Mouse (Mus musculus) limb, embryonic 10.5 days (tissue): ENCODE results near the gene Myt1l. TPM values are rescaled to one million over a fixed set of nuclear protein-coding genes. Genes with fewer than 3 reads are reported as not detected.

Source experiments
- DNase-seq: peaks from one replicate; pipeline ENCODE4 v3.0.0-alpha.2; 2017; ENCODE audit warnings: low spot score
- H3K27ac ChIP-seq: fragments of 300-500 bp; sonication (generic); 2 replicates; pipeline ENCODE4 v1.5.1; 2016; ENCODE audit warnings: mild to moderate bottlenecking
- H3K27me3 ChIP-seq: fragments of 300-500 bp; sonication (generic); 2 replicates; pipeline ENCODE4 v1.6.1; 2016; ENCODE audit warnings: low read depth, mild to moderate bottlenecking; ENCODE audit not compliant: poor library complexity, severe bottlenecking
- H3K36me3 ChIP-seq: fragments of 300-500 bp; sonication (generic); 2 replicates; pipeline ENCODE4 v1.6.1; 2016; ENCODE audit warnings: mild to moderate bottlenecking, moderate library complexity
- H3K4me1 ChIP-seq: fragments of 300-500 bp; sonication (generic); 2 replicates; pipeline ENCODE4 v1.6.1; 2016
- H3K4me3 ChIP-seq: fragments of 300-500 bp; sonication (generic); 2 replicates; pipeline ENCODE4 v1.5.1; 2016; ENCODE audit warnings: mild to moderate bottlenecking, moderate library complexity
- H3K9me3 ChIP-seq: fragments of 300-500 bp; sonication (generic); replicated peaks from 2 replicates; pipeline ENCODE4 v1.6.1; 2016; ENCODE audit warnings: mild to moderate bottlenecking
- WGBS: fragments of 180-500 bp; shearing (Covaris S2); methylation state at CpG from one replicate; pipeline ENCODE4 v1.1.7; 2016; 5-methylcytosine and 5-hydroxymethylcytosine counted together
- polyA plus RNA-seq: library from polyadenylated mRNA; unstranded; fragments of >200 nt; fragmentation: Nextera tagmentation; extraction: Ambion mirVana; gene quantifications from 2 replicates; pipeline ENCODE4 v1.2.1, GENCODE M21; 2016

The Myt1l gene
- polyA plus RNA-seq, 1 experiment from 2014 or later, result not detected

DNA sequence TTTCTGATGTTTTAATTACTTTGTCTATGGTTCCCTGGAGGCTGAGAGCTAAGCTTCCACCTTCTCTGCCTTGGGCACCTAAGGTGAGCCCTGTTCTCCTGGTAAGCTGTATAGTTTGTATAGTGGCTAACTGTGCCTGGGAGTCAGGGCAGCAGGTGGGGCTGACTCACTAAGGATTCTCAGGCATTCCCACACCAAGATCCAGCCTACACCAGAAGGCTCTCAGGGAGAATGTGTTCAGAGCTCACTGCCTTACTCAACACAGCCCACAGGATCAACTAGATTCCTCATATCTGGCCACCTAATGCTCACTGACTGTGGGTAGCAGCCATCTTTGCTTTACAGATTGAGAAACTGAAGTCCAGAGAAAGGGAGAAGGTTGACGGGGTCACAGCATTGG, 404.8 kb downstream of the Myt1l start:
- no peak overlapping the region for H3K27ac ChIP-seq
- no peak for DNase-seq
- 100% methylated on average over 1 of the region's 1 CpGs for WGBS
- no peaks in the 10 kb centered on the region for H3K36me3 ChIP-seq
- H3K4me1 ChIP-seq, result peaks cover 19% of the 10 kb centered on the region
- H3K27me3 ChIP-seq, result no peaks in the 10 kb centered on the region
- H3K9me3 ChIP-seq, result no peaks in the 10 kb centered on the region
- H3K4me3 ChIP-seq, result no peak overlapping the region

DNA sequence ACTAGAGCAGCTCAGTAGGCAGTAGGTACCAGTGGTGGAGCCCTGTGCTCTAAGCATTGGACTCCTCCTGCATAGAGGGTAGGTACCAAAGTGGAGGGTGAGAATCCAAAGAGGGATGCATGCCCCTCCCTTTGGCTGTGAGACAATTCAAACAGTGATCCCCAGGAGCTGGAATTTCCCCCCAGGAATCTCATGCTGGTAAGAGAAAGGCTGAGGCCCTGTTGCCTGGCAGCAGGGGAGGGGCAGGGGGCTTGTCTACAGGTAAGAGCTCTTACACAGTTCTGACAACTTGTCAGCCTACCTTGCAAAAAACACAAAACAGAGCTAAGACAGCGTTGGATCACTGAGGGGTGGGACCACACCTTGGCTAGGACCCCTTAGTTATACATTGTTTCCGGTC, 405.3 kb downstream of the Myt1l start:
- Histone ChIP-seq H3K27ac (no peak overlapping the region), H3K4me1 (peaks cover 20% of the 10 kb centered on the region), H3K4me3 (no peak overlapping the region), H3K36me3 (no peaks in the 10 kb centered on the region), H3K9me3 (no peaks in the 10 kb centered on the region), H3K27me3 (no peaks in the 10 kb centered on the region)
- no peak for DNase-seq
- 66% methylated on average over 2 of the region's 2 CpGs for WGBS

DNA sequence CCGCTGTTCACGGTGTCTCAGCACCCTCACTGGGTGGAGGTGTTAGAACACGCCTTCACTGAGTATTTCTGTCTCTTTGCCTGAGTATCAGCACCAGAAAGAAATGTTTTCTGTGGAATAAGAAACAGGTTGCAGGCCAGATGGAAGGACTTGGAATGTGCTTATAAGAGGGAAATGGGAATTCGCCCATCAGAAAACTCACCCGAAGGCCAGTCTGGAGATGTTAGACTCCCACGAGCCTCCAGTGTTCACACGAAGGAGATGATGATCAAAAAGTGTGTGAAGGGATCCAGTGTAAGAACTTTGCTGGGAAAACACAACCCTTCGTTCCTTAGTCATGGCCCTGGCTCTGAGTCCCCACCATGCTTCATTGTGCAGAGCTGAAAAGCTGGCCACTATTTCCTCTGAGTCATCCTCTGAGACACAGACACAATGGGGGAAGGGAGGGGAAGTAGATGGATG, 406.0 kb downstream of the Myt1l start:
- Histone ChIP-seq H3K9me3 (no peaks in the 10 kb centered on the region), H3K27ac (no peak overlapping the region), H3K36me3 (no peaks in the 10 kb centered on the region), H3K4me1 (peaks cover 21% of the 10 kb centered on the region), H3K27me3 (no peaks in the 10 kb centered on the region), H3K4me3 (no peak overlapping the region)
- no peak for DNase-seq
- 79% methylated on average over 8 of the region's 8 CpGs for WGBS

DNA sequence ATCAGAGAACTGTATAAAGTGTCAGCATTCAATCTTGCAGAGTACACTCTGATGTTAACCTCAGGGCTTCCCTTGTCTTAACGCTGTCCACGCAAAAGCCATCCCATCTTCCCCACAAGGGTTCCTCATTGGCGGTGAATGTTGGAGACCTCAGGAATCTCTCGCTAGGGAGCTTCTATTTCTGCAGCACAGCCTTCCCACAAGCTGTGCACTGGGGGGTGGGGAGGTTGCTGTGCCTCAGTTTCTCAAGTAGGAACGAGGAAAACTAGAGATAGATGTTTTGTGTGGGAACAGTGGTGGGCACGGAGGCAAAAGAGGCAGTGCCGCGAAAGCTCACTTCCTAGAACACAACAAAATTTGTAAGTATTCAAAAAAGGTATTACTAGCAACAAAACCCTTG, 409.1 kb downstream of the Myt1l start, which contains the start of gene Pxdn:
Pxdn (plus strand) TSS at position 301 of the 400 bp plus-strand sequence.
- 33% methylated on average over 8 of the region's 8 CpGs for WGBS
- DNase-seq, result no peak
- H3K4me3 ChIP-seq, result peak within 1 kb of the TSS; percentile 79
- peak within 1 kb of the TSS; percentile 99 for H3K27ac ChIP-seq
- H3K9me3 ChIP-seq, result no peaks in the 10 kb centered on the region
- peaks cover 47% of the 10 kb centered on the region for H3K4me1 ChIP-seq
- H3K36me3 ChIP-seq, result peaks cover 18% of the 10 kb centered on the region
- no peaks in the 10 kb centered on the region for H3K27me3 ChIP-seq

GRCm38 (mm10) chr12:29937851-29938375, 409.7 kb downstream of the Myt1l start:
- H3K36me3 ChIP-seq, result peaks cover 24% of the 10 kb centered on the region
- peak overlapping the region; percentile 79 for H3K4me3 ChIP-seq
- H3K27ac ChIP-seq, result peak overlapping the region; percentile 99
- DNase-seq, result peak; percentile 90
- no peaks in the 10 kb centered on the region for H3K9me3 ChIP-seq
- no peaks in the 10 kb centered on the region for H3K27me3 ChIP-seq
- peaks cover 47% of the 10 kb centered on the region for H3K4me1 ChIP-seq
- under 1% methylated on average over 49 of the region's 49 CpGs for WGBS

DNA sequence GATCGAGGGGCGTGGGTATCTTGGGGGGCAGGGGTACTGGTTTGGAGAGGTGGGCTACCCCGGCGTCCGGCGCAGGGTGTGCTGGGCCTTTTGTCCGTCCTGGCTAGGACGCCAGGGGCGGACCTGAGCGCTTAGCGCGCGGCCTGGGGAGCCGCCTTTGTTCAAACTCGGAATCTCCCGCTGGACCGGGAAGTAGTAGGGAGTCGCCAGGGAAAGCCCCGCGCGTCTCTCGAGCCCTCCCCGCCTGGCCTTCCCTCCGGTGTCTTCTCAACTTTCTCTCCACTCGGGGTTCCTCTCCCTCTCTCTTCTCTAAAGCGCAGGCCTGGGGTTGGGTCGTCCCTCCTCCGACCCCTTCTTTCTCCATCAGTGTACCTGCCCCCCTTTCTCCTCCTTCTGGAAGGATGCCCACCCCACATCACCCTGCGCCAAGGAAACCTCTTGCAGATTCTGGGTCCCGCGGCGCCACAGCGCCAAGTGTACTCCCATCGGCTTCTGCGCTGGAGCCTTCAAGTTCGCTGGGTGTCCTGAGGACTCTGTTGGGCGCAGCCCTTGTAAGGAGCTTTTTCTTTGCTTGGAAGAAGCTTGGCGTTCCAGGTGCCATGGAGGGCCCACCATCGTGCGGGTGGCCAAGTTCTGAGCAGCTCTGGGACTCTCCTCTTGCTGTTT, 410.3 kb downstream of the Myt1l start:
- under 1% methylated on average over 40 of the region's 40 CpGs for WGBS
- DNase-seq, result peak; percentile 80
- peaks cover 44% of the 10 kb centered on the region for H3K4me1 ChIP-seq
- peak overlapping the region; percentile 79 for H3K4me3 ChIP-seq
- no peaks in the 10 kb centered on the region for H3K27me3 ChIP-seq
- H3K27ac ChIP-seq, result peak overlapping the region; percentile 99
- H3K9me3 ChIP-seq, result no peaks in the 10 kb centered on the region
- peaks cover 24% of the 10 kb centered on the region for H3K36me3 ChIP-seq

- no peaks in the 10 kb centered on the region for H3K9me3 ChIP-seq
- H3K4me1 ChIP-seq, result peaks cover 40% of the 10 kb centered on the region
- no peaks in the 10 kb centered on the region for H3K27me3 ChIP-seq
- peak overlapping the region; percentile 79 for H3K4me3 ChIP-seq
- peaks cover 24% of the 10 kb centered on the region for H3K36me3 ChIP-seq
- peak overlapping the region; percentile 99 for H3K27ac ChIP-seq
- WGBS, result 9% methylated on average over 8 of the region's 8 CpGs
- DNase-seq, result peak; percentile 46
Measured at GRCm38 (mm10) chr12:29939261-29939671, 411.1 kb downstream of the Myt1l start.

GRCm38 (mm10) chr12:29942435-29942834, 414.3 kb downstream of the Myt1l start:
- DNase-seq, result no peak
- H3K36me3 ChIP-seq, result peaks cover 24% of the 10 kb centered on the region
- H3K27me3 ChIP-seq, result no peaks in the 10 kb centered on the region
- no peaks in the 10 kb centered on the region for H3K9me3 ChIP-seq
- peaks cover 50% of the 10 kb centered on the region for H3K4me1 ChIP-seq
- 92% methylated on average over 2 of the region's 2 CpGs for WGBS
- H3K27ac ChIP-seq, result no peak overlapping the region
- no peak overlapping the region for H3K4me3 ChIP-seq

- Histone ChIP-seq H3K36me3 (peaks cover 33% of the 10 kb centered on the region), H3K9me3 (no peaks in the 10 kb centered on the region), H3K4me1 (peaks cover 38% of the 10 kb centered on the region), H3K27me3 (no peaks in the 10 kb centered on the region), H3K27ac (no peak overlapping the region), H3K4me3 (no peak overlapping the region)
- WGBS, result 91% methylated on average over 3 of the region's 3 CpGs
- no peak for DNase-seq
Measured at GRCm38 (mm10) chr12:29944650-29945049, 416.5 kb downstream of the Myt1l start.

GRCm38 (mm10) chr12:29945182-29945743, 417.1 kb downstream of the Myt1l start:
- Histone ChIP-seq H3K4me3 (no peak overlapping the region), H3K27ac (no peak overlapping the region), H3K27me3 (no peaks in the 10 kb centered on the region), H3K4me1 (peaks cover 35% of the 10 kb centered on the region), H3K9me3 (no peaks in the 10 kb centered on the region), H3K36me3 (peaks cover 33% of the 10 kb centered on the region)
- DNase-seq, result no peak
- WGBS, result 78% methylated on average over 6 of the region's 6 CpGs

DNA sequence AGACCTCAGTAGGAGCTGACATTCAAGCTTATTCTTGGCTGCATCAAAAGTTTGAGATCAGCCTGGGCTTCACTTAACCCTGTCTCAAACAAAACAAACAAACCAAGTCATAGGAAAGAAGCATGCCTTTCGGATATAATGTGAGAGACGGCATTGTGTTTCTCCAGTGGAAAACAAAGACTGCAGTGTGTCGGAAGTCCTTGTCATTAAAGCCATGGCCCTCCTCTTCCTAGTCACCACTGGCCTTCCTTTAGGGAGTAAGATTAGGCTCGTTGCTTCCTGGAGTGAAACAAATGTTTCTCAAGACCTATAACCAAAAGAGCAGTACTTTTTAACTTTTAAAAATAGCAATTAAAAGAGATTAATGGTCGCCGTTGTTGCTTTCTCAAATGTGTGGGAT, 422.9 kb downstream of the Myt1l start:
- Histone ChIP-seq H3K27me3 (no peaks in the 10 kb centered on the region), H3K4me1 (peaks cover 34% of the 10 kb centered on the region), H3K4me3 (no peak overlapping the region), H3K36me3 (peaks cover 23% of the 10 kb centered on the region), H3K9me3 (no peaks in the 10 kb centered on the region), H3K27ac (no peak overlapping the region; the same call in 1 of the 2 replicates)
- WGBS, result 84% methylated on average over 6 of the region's 6 CpGs
- DNase-seq, result no peak

GRCm38 (mm10) chr12:29951485-29951884, 423.3 kb downstream of the Myt1l start:
- 91% methylated on average over 5 of the region's 5 CpGs for WGBS
- no peaks in the 10 kb centered on the region for H3K9me3 ChIP-seq
- peaks cover 35% of the 10 kb centered on the region for H3K4me1 ChIP-seq
- H3K36me3 ChIP-seq, result peaks cover 24% of the 10 kb centered on the region
- no peaks in the 10 kb centered on the region for H3K27me3 ChIP-seq
- H3K27ac ChIP-seq, result no peak overlapping the region; the same call in 1 of the 2 replicates
- no peak overlapping the region for H3K4me3 ChIP-seq
- DNase-seq, result no peak

GRCm38 (mm10) chr12:29952102-29952501, 423.9 kb downstream of the Myt1l start:
- H3K36me3 ChIP-seq, result peaks cover 29% of the 10 kb centered on the region
- H3K9me3 ChIP-seq, result no peaks in the 10 kb centered on the region
- H3K4me3 ChIP-seq, result no peak overlapping the region
- DNase-seq, result no peak
- no peak overlapping the region for H3K27ac ChIP-seq
- peaks cover 41% of the 10 kb centered on the region for H3K4me1 ChIP-seq
- H3K27me3 ChIP-seq, result no peaks in the 10 kb centered on the region
- 91% methylated on average over 6 of the region's 6 CpGs for WGBS
